Mouse (Mus musculus) lung, postnatal 0 days (tissue): ENCODE measurements at regions not wholly inside any gene's neighbourhood (a gene's known extent, or its start where the extent isn't known, plus 50 kb on each side); places are given as distances from the start of the nearest gene placed in this dataset.

Source experiments
- CTCF ChIP-seq: IDR thresholded peaks from 2 replicates; pipeline ENCODE4 v1.5.1; 2016; ENCODE audit warnings: antibody characterized with exemption, mild to moderate bottlenecking
- EP300 ChIP-seq: IDR thresholded peaks from 2 replicates; pipeline ENCODE4 v1.6.1; 2016; ENCODE audit warnings: antibody characterized with exemption, mild to moderate bottlenecking, control low read depth

- peak; percentile 65 for TF ChIP-seq CTCF
- TF ChIP-seq EP300, result no peak
Measured at GRCm38 (mm10) chrX:7473814-7474213, 98.2 kb upstream of the Usp27x start.
